Comparison of ENCODE assay signal across 20 mouse cellular contexts in the genomic region with DNA sequence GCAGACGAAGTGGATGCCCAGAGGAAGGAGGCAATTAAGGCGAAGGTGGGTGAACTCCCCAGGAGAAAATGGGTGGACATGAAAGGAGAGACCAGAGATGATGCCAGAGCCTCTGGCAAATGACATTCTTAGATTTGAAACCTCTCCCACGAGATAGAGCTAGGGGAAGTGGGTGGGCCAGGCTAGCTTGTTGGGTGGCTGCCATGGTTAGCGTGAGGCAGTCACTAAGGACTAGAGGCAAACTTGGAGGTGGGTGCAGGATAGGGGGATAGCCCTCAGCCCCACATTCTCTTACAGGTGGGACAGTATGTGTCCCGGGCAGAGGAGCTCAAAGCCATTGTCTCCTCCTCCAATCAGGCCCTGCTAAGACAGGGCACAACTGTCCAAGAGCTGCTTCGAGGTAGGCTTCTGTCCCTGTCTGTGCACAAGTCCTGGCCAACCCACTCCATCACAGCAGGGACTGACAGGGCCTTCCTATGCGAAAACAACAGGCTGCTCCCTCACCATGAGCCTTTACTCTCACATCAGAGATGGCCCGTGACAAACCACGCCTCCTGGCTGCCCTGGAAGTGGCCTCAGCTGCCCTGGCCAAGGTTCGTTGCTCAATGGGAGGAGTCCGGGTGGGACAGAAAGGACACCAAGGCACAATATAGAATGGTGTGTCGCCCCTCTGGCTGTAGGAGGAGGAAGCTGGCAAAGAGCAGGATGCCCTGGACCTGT. TPM values are rescaled to one million over a fixed set of nuclear protein-coding genes. Genes with fewer than 3 reads are reported as not detected.
DNase-seq lines count a peak whose midpoint lies in the region; ATAC-seq and TF ChIP-seq lines count a peak whose summit lies in the region.
"Had no signal": no experiment of that assay in that cellular context is flagged by ENCODE, and none has a peak within 500 bp of the region (broad histone marks: within the 10 kb centered on the region; RNA-seq: fewer than 3 reads in every experiment).

No protein-coding gene starts in this region.

- TF ChIP-seq POLR2A in testis, adult 2 months (IDR thresholded peaks at IDR 0.05; ENCODE audit: control insufficient read depth, low read depth, low read length) = 0 out of 2 replicates have a peak, but pooled peaks have one; percentile 29
- TF ChIP-seq POLR2A in small intestine, adult 2 months (IDR thresholded peaks at IDR 0.05; ENCODE audit: low read depth, low read length) = no peak

- no peaks in the 10 kb centered on the region; the same call in 1 of the 2 replicates for H3K27me3 ChIP-seq in heart, embryonic 13.5 days (replicated peaks)
- no peaks in the 10 kb centered on the region for H3K27me3 ChIP-seq in testis, adult 2 months (ENCODE audit: control insufficient read depth, insufficient read depth, low read length)
- no peaks in the 10 kb centered on the region for H3K27me3 ChIP-seq in kidney, embryonic 15.5 days
- no peaks in the 10 kb centered on the region for H3K27me3 ChIP-seq in small intestine, adult 2 months (ENCODE audit: control insufficient read depth, insufficient read depth, low read length)
- H3K27me3 ChIP-seq: embryonic facial prominence, embryonic 12.5 days; liver, embryonic 13.5 days had no signal

- H3K4me1 ChIP-seq in heart, embryonic 13.5 days = peaks cover 38% of the 10 kb centered on the region
- peaks cover 5% of the 10 kb centered on the region for H3K4me1 ChIP-seq in testis, adult 2 months (ENCODE audit: control insufficient read depth, insufficient read depth, low read length)
- H3K4me1 ChIP-seq in kidney, embryonic 15.5 days = peaks cover 49% of the 10 kb centered on the region
- peaks cover 13% of the 10 kb centered on the region for H3K4me1 ChIP-seq in small intestine, adult 2 months (ENCODE audit: control insufficient read depth, insufficient read depth, insufficient read length, low read length)

- intact Hi-C loops in heart, postnatal 14 days (cut with DNase I) = loop anchor here (5.0 kb wide), 1 partner anchor 59 kb away; a partner anchor contains a TSS

- no peaks in the 10 kb centered on the region for H3K9me3 ChIP-seq in heart, embryonic 13.5 days
- no peaks in the 10 kb centered on the region for H3K9me3 ChIP-seq in kidney, embryonic 15.5 days (replicated peaks)
- H3K9me3 ChIP-seq: embryonic facial prominence, embryonic 12.5 days; liver, embryonic 13.5 days had no signal

- 0 out of 2 replicates have a peak overlapping the region, but pooled peaks have one; percentile 17 for H3K9ac ChIP-seq in heart, embryonic 13.5 days
- H3K9ac ChIP-seq in kidney, embryonic 15.5 days = no peak overlapping the region
- H3K9ac ChIP-seq: embryonic facial prominence, embryonic 12.5 days; liver, embryonic 13.5 days had no signal

- H3K27ac ChIP-seq in heart, embryonic 13.5 days (replicated peaks) = no peak overlapping the region
- H3K27ac ChIP-seq in testis, adult 2 months (ENCODE audit: control insufficient read depth, insufficient read depth, low read depth, low read length) = no peak overlapping the region
- 0 out of 2 replicates have a peak overlapping the region, but pooled peaks have one; percentile 43 for H3K27ac ChIP-seq in kidney, embryonic 15.5 days
- H3K27ac ChIP-seq in small intestine, adult 2 months (ENCODE audit: insufficient read depth, low read depth, low read length) = peak overlapping the region; percentile 76
- H3K27ac ChIP-seq: embryonic facial prominence, embryonic 12.5 days; liver, embryonic 13.5 days had no signal

- H3K4me2 ChIP-seq in heart, embryonic 13.5 days = no peak overlapping the region
- H3K4me2 ChIP-seq in kidney, embryonic 15.5 days = peak overlapping the region; percentile 3; the same call in 1 of the 2 replicates
- H3K4me2 ChIP-seq: embryonic facial prominence, embryonic 12.5 days; liver, embryonic 13.5 days had no signal

- H3K36me3 ChIP-seq in heart, embryonic 13.5 days = peaks cover 49% of the 10 kb centered on the region
- no peaks in the 10 kb centered on the region for H3K36me3 ChIP-seq in testis, adult 2 months (ENCODE audit: control insufficient read depth, insufficient read depth, low read length)
- peaks cover 27% of the 10 kb centered on the region for H3K36me3 ChIP-seq in kidney, embryonic 15.5 days
- peaks cover 35% of the 10 kb centered on the region for H3K36me3 ChIP-seq in small intestine, adult 2 months (ENCODE audit: control insufficient read depth, insufficient read depth, low read length)

- DNase-seq in heart, postnatal 14 days = no peak
- DNase-seq in testis, postnatal 14 days (ENCODE audit: low spot score) = no peak
- no peak for DNase-seq in retina, postnatal 1 day
- DNase-seq in thymus, postnatal 25 days = no peak
- DNase-seq: cerebellum, adult 18-20 months; gastrocnemius, postnatal 10 days; liver, embryonic 13.5 days; lung, postnatal 14 days; right cerebral cortex, postnatal 25 days; thymus, postnatal 4 days had no signal

- WGBS in heart, embryonic 13.5 days = 60% methylated on average over 12 of the region's 12 CpGs
- WGBS in kidney, embryonic 15.5 days = 36% methylated on average over 12 of the region's 12 CpGs
- WGBS in small intestine, adult 2 months = 54% methylated on average over 12 of the region's 12 CpGs

- ATAC-seq in heart, embryonic 13.5 days (ENCODE audit: extremely low read depth, insufficient number of reproducible peaks, low FRiP score, low TSS enrichment) = no peak
- ATAC-seq in kidney, embryonic 15.5 days (replicated peaks; ENCODE audit: low FRiP score) = peak; percentile 52
- ATAC-seq: activated CD4-positive, CD25-positive, alpha-beta regulatory T cell, adult 4 months had no signal

- TF ChIP-seq CTCF in testis, adult 2 months (IDR thresholded peaks at IDR 0.05; ENCODE audit: control insufficient read depth, insufficient read depth, insufficient replicate concordance, low read depth, low read length) = no peak
- no peak for TF ChIP-seq CTCF in small intestine, adult 2 months (IDR thresholded peaks at IDR 0.05; ENCODE audit: extremely low read depth, insufficient read length, insufficient replicate concordance, low read depth, low read length)

- H3K4me3 ChIP-seq in heart, embryonic 13.5 days = no peak overlapping the region
- no peak overlapping the region for H3K4me3 ChIP-seq in testis, adult 2 months (ENCODE audit: control insufficient read depth, low read depth, low read length)
- H3K4me3 ChIP-seq in kidney, embryonic 15.5 days (replicated peaks) = no peak overlapping the region
- H3K4me3 ChIP-seq in small intestine, adult 2 months (ENCODE audit: low read depth, low read length) = peak overlapping the region; percentile 42
- H3K4me3 ChIP-seq: embryonic facial prominence, embryonic 12.5 days; liver, embryonic 13.5 days had no signal

RNA-seq across cellular contexts. Expression of a gene that starts 4.4 kb away (rescaled TPM):
- 14.6 and 17.1 TPM in 2 replicates for polyA plus RNA-seq in heart, embryonic 13.5 days (2015; fragmentation: Nextera tagmentation; extraction: Ambion mirVana)
- 1 to 10 TPM; 8.9 to 9.1 TPM for total RNA-seq in heart, postnatal 14 days (2021)
- polyA plus RNA-seq in testis, adult 2 months (2012; rRNA removed) = 9.2 and 9.5 TPM in 2 replicates
- polyA plus RNA-seq in kidney, embryonic 15.5 days (2015; fragmentation: Nextera tagmentation; extraction: Ambion mirVana) = 16.9 and 18.8 TPM in 2 replicates
- polyA plus RNA-seq in small intestine, adult 2 months (2012; rRNA removed) = 8.7 and 14.0 TPM in 2 replicates

RNA-seq across cellular contexts. Expression of a gene that starts 12.5 kb away (rescaled TPM):
- not detected in 2 replicates for polyA plus RNA-seq in heart, embryonic 13.5 days (2015; fragmentation: Nextera tagmentation; extraction: Ambion mirVana)
- total RNA-seq in heart, postnatal 14 days (2021) = not detected
- polyA plus RNA-seq in testis, adult 2 months (2012; rRNA removed) = 0.16 TPM in 1 of 2 replicates, not detected in the other
- not detected in 2 replicates for polyA plus RNA-seq in kidney, embryonic 15.5 days (2015; fragmentation: Nextera tagmentation; extraction: Ambion mirVana)
- polyA plus RNA-seq in small intestine, adult 2 months (2012; rRNA removed) = not detected in 2 replicates
- total RNA-seq: gastrocnemius, postnatal 10 days had no signal
- polyA plus RNA-seq: activated CD4-positive, CD25-positive, alpha-beta regulatory T cell, adult 4 months; forebrain, embryonic 11.5 days; intestine, embryonic 14.5 days; liver, embryonic 13.5 days had no signal

RNA-seq across cellular contexts. Expression of a gene that starts 27.0 kb away (rescaled TPM):
- not detected in 2 replicates for polyA plus RNA-seq in heart, embryonic 13.5 days (2015; fragmentation: Nextera tagmentation; extraction: Ambion mirVana)
- total RNA-seq in heart, postnatal 14 days (2021) = not detected
- 0.06 TPM in 1 of 2 replicates, not detected in the other for polyA plus RNA-seq in testis, adult 2 months (2012; rRNA removed)
- polyA plus RNA-seq in kidney, embryonic 15.5 days (2015; fragmentation: Nextera tagmentation; extraction: Ambion mirVana) = not detected in 2 replicates
- 0.08 TPM in 1 of 2 replicates, not detected in the other for polyA plus RNA-seq in small intestine, adult 2 months (2012; rRNA removed)
- total RNA-seq: gastrocnemius, postnatal 10 days; left cerebral cortex, adult 8-10 months had no signal
- polyA plus RNA-seq: activated CD4-positive, CD25-positive, alpha-beta regulatory T cell, adult 4 months; embryonic facial prominence, embryonic 12.5 days; forebrain, embryonic 11.5 days; heart, postnatal 0 days; intestine, embryonic 14.5 days had no signal

RNA-seq across cellular contexts. Expression of a gene that starts 32.9 kb away (rescaled TPM):
- polyA plus RNA-seq in heart, embryonic 13.5 days (2015; fragmentation: Nextera tagmentation; extraction: Ambion mirVana) = 51.5 and 52.4 TPM in 2 replicates
- 10 to 100 TPM; 28.0 to 32.7 TPM for total RNA-seq in heart, postnatal 14 days (2021)
- 465 and 495 TPM in 2 replicates for polyA plus RNA-seq in testis, adult 2 months (2012; rRNA removed)
- 74.5 and 85.5 TPM in 2 replicates for polyA plus RNA-seq in kidney, embryonic 15.5 days (2015; fragmentation: Nextera tagmentation; extraction: Ambion mirVana)
- 89.7 and 207 TPM in 2 replicates for polyA plus RNA-seq in small intestine, adult 2 months (2012; rRNA removed)

RNA-seq across cellular contexts. Expression of a gene that starts 41.1 kb away (rescaled TPM):
- polyA plus RNA-seq in heart, embryonic 13.5 days (2015; fragmentation: Nextera tagmentation; extraction: Ambion mirVana) = 74.2 and 80.9 TPM in 2 replicates
- 100 to 1,000 TPM; 162 to 176 TPM for total RNA-seq in heart, postnatal 14 days (2021)
- polyA plus RNA-seq in testis, adult 2 months (2012; rRNA removed) = 268 and 282 TPM in 2 replicates
- 51.9 and 53.3 TPM in 2 replicates for polyA plus RNA-seq in kidney, embryonic 15.5 days (2015; fragmentation: Nextera tagmentation; extraction: Ambion mirVana)
- 51.8 and 117 TPM in 2 replicates for polyA plus RNA-seq in small intestine, adult 2 months (2012; rRNA removed)

Comparison
In these comparisons a context has a peak if more than half of its experiments do, and no peak if none do; other contexts are left out.
1. H3K27ac ChIP-seq: peak in kidney, embryonic 15.5 days (single experiment) and small intestine, adult 2 months (single experiment); none in heart, embryonic 13.5 days (single experiment) and testis, adult 2 months (single experiment).